Mouse (Mus musculus): ENCODE measurements around the gene Gm9573.

The Gm9573 gene

DNA sequence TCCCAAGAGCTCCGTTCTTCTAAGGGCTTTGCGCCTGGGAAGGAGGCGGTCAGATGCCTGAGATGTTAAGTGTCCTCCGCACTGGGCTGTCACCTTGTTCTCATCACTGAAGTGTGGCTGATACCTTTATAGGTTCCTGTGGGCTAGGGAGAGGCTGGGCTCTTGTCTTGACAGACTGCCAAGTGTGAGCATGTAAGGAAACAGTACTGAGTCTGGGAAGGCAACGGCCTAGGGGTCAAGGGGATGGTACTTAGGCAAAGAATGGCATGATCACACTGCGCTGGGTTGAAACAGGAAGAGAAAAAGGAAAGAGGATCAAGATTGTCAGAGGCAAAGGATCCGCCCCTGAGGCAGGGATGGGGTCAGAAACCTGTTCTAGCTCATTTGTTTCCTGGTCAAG is at the start of gene Gm9573:
Gene Gm9573, minus strand, starts transcription at position 101 of the 400 bp plus-strand sequence.
- no peak for DNase-seq (ENCODE audit: low read depth in 2 of 2, low spot score in 2 of 2)

DNA sequence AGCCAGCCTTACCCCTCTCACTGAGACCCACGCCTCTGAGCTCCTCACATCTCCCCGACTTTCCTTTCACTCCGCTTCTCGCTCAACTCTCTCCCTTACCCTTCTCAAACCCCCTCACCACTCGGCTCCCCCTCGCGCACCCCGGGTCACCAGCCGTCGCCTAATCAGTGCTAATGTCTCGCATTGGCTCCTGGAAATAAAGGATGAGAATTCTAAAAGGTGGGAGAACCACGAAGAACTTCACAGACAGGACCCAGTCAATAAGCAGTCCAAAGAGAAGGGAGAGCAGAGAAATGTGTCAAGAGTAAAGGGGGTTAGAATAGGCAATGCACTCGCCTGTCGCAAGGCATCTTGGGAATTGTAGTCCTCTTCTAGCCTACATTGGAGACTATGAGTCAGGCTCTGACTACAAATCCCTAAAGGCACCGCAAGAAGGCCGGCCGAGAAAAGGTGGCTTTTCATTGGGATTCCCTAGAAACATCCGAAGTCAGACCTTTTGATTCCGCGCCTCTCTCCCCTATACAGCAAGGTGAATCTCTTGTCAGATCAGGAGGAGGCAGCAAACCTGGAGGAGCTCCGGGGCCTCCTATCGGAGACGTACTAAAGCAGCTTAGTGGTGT is 47.1 kb upstream of the Gm9573 start, which contains the start of gene Gtf2h4:
Gene Gtf2h4, minus strand, starts transcription at position 324 of the 620 bp plus-strand sequence.
- DNase-seq (ENCODE audit: low read depth in 2 of 2, low spot score in 2 of 2): peak; percentile 84 to 88

- no peak for DNase-seq (ENCODE audit: low read depth in 2 of 2, low spot score in 2 of 2)
These were observed 46.1 kb upstream of the Gm9573 start for GRCm38 (mm10) chr17:35672527-35672926.

DNA sequence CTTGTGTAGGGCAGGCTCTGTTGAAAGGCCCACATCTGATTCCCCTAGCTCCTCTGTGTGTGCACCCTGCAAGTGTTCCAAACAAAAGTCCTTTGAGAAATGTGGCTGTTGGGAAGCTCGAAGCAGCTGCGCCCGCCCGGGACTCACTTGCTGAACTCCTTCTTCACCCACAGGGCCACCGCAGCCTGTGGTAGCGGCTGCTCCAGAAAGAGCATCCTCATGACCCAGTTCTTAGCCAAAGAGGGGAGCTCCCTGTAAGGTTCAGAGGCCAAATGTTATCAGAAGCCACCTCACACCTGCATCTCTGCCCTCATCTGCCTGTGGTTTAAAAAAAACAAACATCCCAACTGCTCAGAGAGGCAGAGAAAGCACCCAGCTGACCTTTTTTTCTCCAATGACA is 45.4 kb upstream of the Gm9573 start:
- DNase-seq (ENCODE audit: low read depth in 2 of 2, low spot score in 2 of 2): no peak

- DNase-seq (ENCODE audit: low read depth in 2 of 2, low spot score in 2 of 2): no peak
These were observed 43.3 kb upstream of the Gm9573 start for GRCm38 (mm10) chr17:35669731-35670130.

- DNase-seq (ENCODE audit: low read depth in 2 of 2, low spot score in 2 of 2): peak; percentile 95 to 98
These were observed 41.1 kb upstream of the Gm9573 start, which contains the start of gene Vars2 for GRCm38 (mm10) chr17:35667334-35668065. Vars2 (minus strand) TSS chr17:35667592.

GRCm38 (mm10) chr17:35666851-35667256 is 40.4 kb upstream of the Gm9573 start:
- peak; percentile 6 to 16 for DNase-seq (ENCODE audit: low read depth in 2 of 2, low spot score in 2 of 2)

GRCm38 (mm10) chr17:35665957-35666515 is 39.6 kb upstream of the Gm9573 start:
- DNase-seq (ENCODE audit: low read depth in 2 of 2, low spot score in 2 of 2): no peak

GRCm38 (mm10) chr17:35653086-35653485 is 26.6 kb upstream of the Gm9573 start:
- DNase-seq (ENCODE audit: low read depth in 2 of 2, low spot score in 2 of 2): no peak

GRCm38 (mm10) chr17:35649429-35649828 is 23.0 kb upstream of the Gm9573 start:
- no peak for DNase-seq (ENCODE audit: low read depth in 2 of 2, low spot score in 2 of 2)

DNA sequence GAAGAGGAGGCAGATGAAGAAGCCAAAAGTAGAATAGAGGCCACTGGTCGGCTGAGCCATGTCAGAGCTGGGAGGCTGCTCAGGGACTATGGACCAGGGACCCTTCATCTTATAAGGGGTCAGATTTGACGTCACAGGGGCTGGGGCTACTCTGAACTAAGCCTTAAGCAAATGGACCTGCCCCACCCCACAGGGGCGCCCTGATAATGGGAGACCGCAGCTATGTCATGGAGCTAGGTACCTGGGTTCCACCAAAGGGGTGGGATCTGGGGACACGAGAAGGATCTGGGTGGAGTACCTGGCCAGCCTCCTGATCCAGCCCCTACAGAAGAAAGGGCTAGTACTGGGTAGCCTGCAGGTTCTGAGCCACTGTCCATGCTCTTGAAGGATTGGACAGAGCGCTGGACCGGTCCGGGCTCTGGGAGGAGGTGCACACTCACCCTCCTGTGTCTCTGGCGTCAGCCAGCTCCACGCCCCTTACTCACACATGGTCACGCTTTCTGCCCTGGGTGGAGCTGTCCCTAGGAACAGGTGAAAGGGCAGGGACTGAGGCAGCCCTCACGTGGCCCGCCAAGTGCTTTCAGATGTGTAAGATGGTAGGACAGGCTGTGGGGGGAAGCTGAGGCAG is 17.3 kb upstream of the Gm9573 start, which contains the start of gene Mucl3:
Gene Mucl3, minus strand, starts transcription at position 87 of the 628 bp plus-strand sequence.
- DNase-seq (ENCODE audit: low read depth in 2 of 2, low spot score in 2 of 2): no peak

DNA sequence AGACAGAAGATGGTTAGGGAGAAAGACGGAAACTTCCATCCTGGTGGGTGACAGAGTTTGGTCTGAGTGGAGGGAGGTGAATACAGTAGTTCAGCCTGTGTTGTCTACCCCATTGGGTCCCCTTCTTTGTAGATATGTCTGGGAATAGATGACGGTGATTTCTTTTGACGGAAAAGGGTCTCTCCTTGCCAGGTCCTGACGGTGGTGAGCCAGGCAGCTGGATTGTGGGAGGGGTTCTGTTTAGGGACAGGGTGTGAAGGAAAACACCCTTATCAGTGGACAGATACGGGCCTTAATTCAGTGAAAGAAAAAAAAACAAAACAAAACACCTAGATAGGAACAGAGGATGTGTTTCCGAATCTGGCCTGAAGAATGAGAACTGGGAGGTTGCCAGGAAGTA is 12.9 kb upstream of the Gm9573 start:
- DNase-seq (ENCODE audit: low read depth in 2 of 2, low spot score in 2 of 2): no peak

- peak in 1 of 2 experiments; percentile 24 for DNase-seq (ENCODE audit: low read depth in 2 of 2, low spot score in 2 of 2)
These were observed 12.2 kb upstream of the Gm9573 start for GRCm38 (mm10) chr17:35638475-35639190.

DNA sequence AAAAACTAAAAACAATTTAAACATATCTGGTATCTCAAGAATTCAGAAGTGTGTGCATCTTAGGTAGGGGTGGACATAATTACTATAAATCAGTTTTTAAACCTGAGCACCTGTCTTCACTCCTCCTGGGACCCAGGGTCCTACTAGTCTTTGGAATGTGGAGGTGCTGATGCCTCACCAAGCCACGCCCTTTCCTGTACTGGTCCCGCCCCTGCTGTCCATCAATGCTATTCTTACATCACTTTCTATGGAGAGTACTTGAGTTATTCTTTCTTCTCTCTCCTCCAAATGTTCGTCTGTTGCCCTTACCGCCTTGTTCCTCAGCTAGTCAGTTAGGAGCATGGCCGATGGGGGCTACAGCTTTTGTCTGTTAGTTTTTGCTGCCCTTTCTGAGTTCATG is 9.9 kb upstream of the Gm9573 start:
- DNase-seq (ENCODE audit: low read depth in 2 of 2, low spot score in 2 of 2): peak in 1 of 2 experiments; percentile 6

DNA sequence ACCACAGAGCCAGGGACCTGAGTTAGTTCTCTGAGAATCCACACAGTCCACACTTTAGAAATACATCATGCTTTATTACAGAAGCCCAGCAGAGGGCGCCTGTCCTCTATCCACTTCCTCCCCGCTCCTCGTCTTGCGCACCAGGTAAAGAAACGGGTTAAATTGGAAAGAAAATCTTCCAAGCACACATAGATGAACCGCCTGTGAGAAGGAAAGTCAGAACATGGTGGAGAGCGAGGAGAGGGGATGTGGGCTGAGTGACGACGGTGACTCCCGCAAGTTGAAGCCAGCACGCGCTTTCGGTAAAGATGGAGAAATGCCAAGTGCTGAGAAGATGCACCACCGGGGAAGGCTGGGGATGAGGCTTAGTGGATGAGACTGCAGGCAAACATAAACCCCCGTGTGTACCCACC is 9.3 kb upstream of the Gm9573 start:
- peak; percentile 48 to 65 for DNase-seq (ENCODE audit: low read depth in 2 of 2, low spot score in 2 of 2)

GRCm38 (mm10) chr17:35635202-35635601 is 8.8 kb upstream of the Gm9573 start:
- DNase-seq (ENCODE audit: low read depth in 2 of 2, low spot score in 2 of 2): no peak

DNA sequence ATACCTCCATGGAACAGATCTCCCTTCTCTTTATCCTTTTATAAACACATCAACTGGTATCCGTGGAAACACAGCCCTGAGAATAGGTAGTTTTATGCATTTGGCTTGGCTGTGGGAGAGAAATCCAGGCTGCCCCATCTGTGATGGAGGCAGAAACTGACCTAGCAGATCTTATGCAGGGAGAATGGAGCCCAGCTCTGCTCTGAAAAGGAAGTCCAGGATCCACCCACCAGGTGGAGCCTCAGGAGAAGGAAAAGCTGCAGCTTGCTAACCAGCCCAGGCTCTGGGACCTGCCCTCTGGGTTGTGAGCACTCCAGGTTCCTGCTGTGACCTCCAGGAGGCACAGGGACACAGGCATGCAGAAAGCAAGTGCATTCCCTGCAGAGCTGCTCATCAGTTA is 7.6 kb upstream of the Gm9573 start:
- no peak for DNase-seq (ENCODE audit: low read depth in 2 of 2, low spot score in 2 of 2)

- DNase-seq (ENCODE audit: low read depth in 2 of 2, low spot score in 2 of 2): no peak
These were observed 9.3 kb downstream of the Gm9573 start for GRCm38 (mm10) chr17:35617127-35617526.

- DNase-seq (ENCODE audit: low read depth in 2 of 2, low spot score in 2 of 2): no peak
These were observed 24.6 kb downstream of the Gm9573 start for GRCm38 (mm10) chr17:35601736-35602354.

DNA sequence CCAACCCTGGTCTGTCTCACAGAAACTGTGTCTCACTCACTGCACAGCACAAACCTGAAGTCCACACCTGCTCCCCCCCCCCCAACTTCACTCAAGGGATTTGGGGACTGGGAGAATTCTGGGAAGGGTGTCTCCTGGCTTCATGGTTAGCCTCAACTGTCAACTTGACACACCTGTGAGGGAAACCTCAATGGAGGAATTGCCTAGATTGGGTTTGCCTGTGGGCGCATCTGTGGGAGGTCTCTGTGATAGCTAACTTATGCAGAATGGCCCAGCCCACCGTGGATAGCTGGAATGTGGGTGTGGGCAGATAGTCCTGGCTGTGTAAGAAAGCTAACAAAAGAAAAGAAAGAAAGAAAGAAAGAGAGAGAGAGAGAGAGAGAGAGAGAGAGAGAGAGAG is 25.2 kb downstream of the Gm9573 start, which contains the start of gene Sfta2:
Gene Sfta2, plus strand, starts transcription at position 301 of the 400 bp plus-strand sequence.
- DNase-seq (ENCODE audit: low read depth in 2 of 2, low spot score in 2 of 2): no peak

Measured in CD8-positive naive resting alpha-beta T cell, adult 2 months (primary cell).